ENCODE assay signal across 11 mouse cellular contexts in the genomic region with DNA sequence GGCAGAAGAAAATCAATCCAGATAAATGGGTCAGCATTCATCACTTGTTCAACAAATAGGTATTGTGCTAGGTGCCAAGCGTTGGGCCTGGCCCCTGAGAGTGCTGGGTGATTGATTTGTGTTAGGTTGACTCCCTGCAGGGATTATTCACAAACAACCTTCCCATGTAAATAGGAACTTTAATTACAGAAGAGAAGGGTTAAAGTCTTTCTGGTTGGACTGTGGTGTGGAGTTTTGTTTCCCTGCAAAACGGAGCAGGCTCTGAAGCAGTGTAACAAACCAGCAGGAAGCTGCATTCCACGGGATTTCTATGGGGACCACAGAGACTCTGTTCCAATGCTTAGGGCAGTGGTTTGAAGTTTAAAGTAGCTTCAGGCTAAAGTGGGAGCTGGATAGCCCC.
DNase-seq lines count a peak whose midpoint lies in the region; ATAC-seq and TF ChIP-seq lines count a peak whose summit lies in the region.
"Had no signal": no experiment of that assay in that cellular context is flagged by ENCODE, and none has a peak within 500 bp of the region (broad histone marks: within the 10 kb centered on the region; RNA-seq: fewer than 3 reads in every experiment).

No protein-coding gene starts in this region.

- DNase-seq in layer of hippocampus, adult 9-10 months (ENCODE audit: low spot score): peak; percentile 3
- DNase-seq in gastrocnemius, postnatal 36 days: no peak
- no peak for DNase-seq in urinary bladder, adult 18-20 months (ENCODE audit: low spot score in 2 of 2)
- DNase-seq in heart, postnatal 10 days: no peak
- DNase-seq: kidney, adult 8-10 months had no signal

- no peak for ATAC-seq in intestine, embryonic 16.5 days
- no peak for ATAC-seq in intestine, postnatal 0 days
- ATAC-seq in forebrain, embryonic 12.5 days (ENCODE audit: low FRiP score): peak; percentile 67; the same call in 1 of the 2 replicates
- peak; percentile 88 for ATAC-seq in neural tube, embryonic 12.5 days (ENCODE audit: low FRiP score, low read depth)

- no peaks in the 10 kb centered on the region for H3K27me3 ChIP-seq in intestine, embryonic 16.5 days (replicated peaks; ENCODE audit: control insufficient read depth, insufficient read depth, low read length)
- no peaks in the 10 kb centered on the region for H3K27me3 ChIP-seq in intestine, postnatal 0 days (replicated peaks; ENCODE audit: control insufficient read depth, insufficient read depth, low read length)
- H3K27me3 ChIP-seq in forebrain, embryonic 12.5 days: no peaks in the 10 kb centered on the region
- H3K27me3 ChIP-seq in neural tube, embryonic 12.5 days (replicated peaks): no peaks in the 10 kb centered on the region
- H3K27me3 ChIP-seq: CH12.LX; liver, embryonic 15.5 days had no signal

- no peaks in the 10 kb centered on the region for H3K4me1 ChIP-seq in intestine, embryonic 16.5 days (ENCODE audit: control insufficient read depth, insufficient read depth, low read length)
- no peaks in the 10 kb centered on the region for H3K4me1 ChIP-seq in intestine, postnatal 0 days (replicated peaks; ENCODE audit: control insufficient read depth, insufficient read depth, low read length)
- H3K4me1 ChIP-seq in forebrain, embryonic 12.5 days: peaks cover 47% of the 10 kb centered on the region
- H3K4me1 ChIP-seq in neural tube, embryonic 12.5 days: peaks cover 45% of the 10 kb centered on the region
- H3K4me1 ChIP-seq: liver, embryonic 15.5 days had no signal

- no peak overlapping the region for H3K4me2 ChIP-seq in intestine, embryonic 16.5 days (ENCODE audit: low read depth, low read length)
- no peak overlapping the region for H3K4me2 ChIP-seq in intestine, postnatal 0 days (replicated peaks; ENCODE audit: low read depth)
- H3K4me2 ChIP-seq in forebrain, embryonic 12.5 days: peak overlapping the region; percentile 24; the same call in 1 of the 2 replicates
- peak overlapping the region; percentile 17; the same call in 1 of the 2 replicates for H3K4me2 ChIP-seq in neural tube, embryonic 12.5 days (replicated peaks)
- H3K4me2 ChIP-seq: liver, embryonic 15.5 days had no signal

- H3K9me3 ChIP-seq in intestine, embryonic 16.5 days (ENCODE audit: control insufficient read depth, low read length): no peaks in the 10 kb centered on the region
- no peaks in the 10 kb centered on the region for H3K9me3 ChIP-seq in intestine, postnatal 0 days (ENCODE audit: control insufficient read depth)
- H3K9me3 ChIP-seq in forebrain, embryonic 12.5 days: no peaks in the 10 kb centered on the region
- no peaks in the 10 kb centered on the region for H3K9me3 ChIP-seq in neural tube, embryonic 12.5 days
- H3K9me3 ChIP-seq: liver, embryonic 15.5 days had no signal

- H3K4me3 ChIP-seq in intestine, embryonic 16.5 days (ENCODE audit: low read length): no peak overlapping the region
- H3K4me3 ChIP-seq in intestine, postnatal 0 days (ENCODE audit: low read depth, low read length): no peak overlapping the region
- no peak overlapping the region for H3K4me3 ChIP-seq in forebrain, embryonic 12.5 days (replicated peaks)
- no peak overlapping the region for H3K4me3 ChIP-seq in neural tube, embryonic 12.5 days
- H3K4me3 ChIP-seq: liver, embryonic 15.5 days had no signal

- no peak overlapping the region for H3K9ac ChIP-seq in intestine, embryonic 16.5 days (ENCODE audit: low read depth, low read length)
- no peak overlapping the region for H3K9ac ChIP-seq in intestine, postnatal 0 days (ENCODE audit: low read depth, low read length)
- H3K9ac ChIP-seq in forebrain, embryonic 12.5 days: no peak overlapping the region
- no peak overlapping the region for H3K9ac ChIP-seq in neural tube, embryonic 12.5 days
- H3K9ac ChIP-seq: liver, embryonic 15.5 days had no signal

- H3K36me3 ChIP-seq in intestine, embryonic 16.5 days (ENCODE audit: control insufficient read depth, insufficient read depth, low read length): no peaks in the 10 kb centered on the region
- H3K36me3 ChIP-seq in intestine, postnatal 0 days (ENCODE audit: control insufficient read depth, insufficient read depth): no peaks in the 10 kb centered on the region
- no peaks in the 10 kb centered on the region for H3K36me3 ChIP-seq in forebrain, embryonic 12.5 days (replicated peaks)
- H3K36me3 ChIP-seq in neural tube, embryonic 12.5 days: no peaks in the 10 kb centered on the region
- H3K36me3 ChIP-seq: liver, embryonic 15.5 days had no signal

- no peak for TF ChIP-seq CTCF in intestine, postnatal 0 days (IDR thresholded peaks at IDR 0.05; ENCODE audit: low read depth)

- 0 out of 2 replicates have a peak overlapping the region, but pooled peaks have one; percentile 5 for H3K27ac ChIP-seq in intestine, embryonic 16.5 days (ENCODE audit: low read length)
- no peak overlapping the region for H3K27ac ChIP-seq in intestine, postnatal 0 days (ENCODE audit: low read depth, low read length)
- H3K27ac ChIP-seq in forebrain, embryonic 12.5 days: peak overlapping the region; percentile 59
- no peak overlapping the region for H3K27ac ChIP-seq in neural tube, embryonic 12.5 days
- H3K27ac ChIP-seq: liver, embryonic 15.5 days had no signal

- intact Hi-C loops in gastrocnemius, postnatal 36 days (cut with DNase I): no loop called here
- intact Hi-C loops in heart, postnatal 10 days (cut with DNase I): no loop called here

- 32% methylated on average over 3 of the region's 3 CpGs for WGBS in intestine, embryonic 16.5 days
- 35% methylated on average over 3 of the region's 3 CpGs for WGBS in intestine, postnatal 0 days
- 3% methylated on average over 3 of the region's 3 CpGs for WGBS in forebrain, embryonic 12.5 days
- WGBS in neural tube, embryonic 12.5 days: 6% methylated on average over 3 of the region's 3 CpGs

Comparison
In these comparisons a context has a peak if more than half of its experiments do, and no peak if none do; other contexts are left out.
1. H3K27ac ChIP-seq: peak in intestine, embryonic 16.5 days (single experiment) and forebrain, embryonic 12.5 days (single experiment); none in intestine, postnatal 0 days (single experiment) and neural tube, embryonic 12.5 days (single experiment).
2. ATAC-seq: peak in forebrain, embryonic 12.5 days (single experiment) and neural tube, embryonic 12.5 days (single experiment); none in intestine, embryonic 16.5 days (single experiment) and intestine, postnatal 0 days (single experiment).
3. H3K4me2 ChIP-seq: peak in forebrain, embryonic 12.5 days (single experiment) and neural tube, embryonic 12.5 days (single experiment); none in intestine, embryonic 16.5 days (single experiment) and intestine, postnatal 0 days (single experiment).